Mouse (Mus musculus): ENCODE measurements around the gene Tspan9. TPM values are rescaled to one million over a fixed set of nuclear protein-coding genes. Genes with fewer than 3 reads are reported as not detected.

The Tspan9 gene
- total RNA-seq, 2 experiments from 2014 or later, result 105 to 126 TPM

DNA sequence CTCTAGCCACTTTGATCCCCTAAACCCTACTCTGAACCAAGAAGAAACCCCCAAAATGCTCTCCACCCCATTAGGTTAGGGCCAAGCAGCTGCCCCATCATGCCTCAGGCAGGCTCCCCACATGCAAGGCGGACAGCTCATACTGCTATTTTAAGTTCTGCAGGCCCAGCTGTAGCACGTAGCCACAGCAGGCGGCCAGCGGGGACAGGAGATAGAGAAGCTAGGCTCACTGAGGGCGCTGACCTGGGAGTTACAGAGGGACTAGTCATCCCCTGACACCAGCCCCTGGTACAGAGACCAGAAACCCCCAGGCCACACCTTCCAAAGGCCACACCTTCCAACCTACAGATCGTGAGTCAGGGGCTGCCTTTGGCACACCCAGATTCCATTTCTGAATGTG is 96.6 kb downstream of the Tspan9 start:
- DNase-seq, result peak; percentile 55 to 63
- intact Hi-C loops (cut with DNase I), result no loop called here

DNA sequence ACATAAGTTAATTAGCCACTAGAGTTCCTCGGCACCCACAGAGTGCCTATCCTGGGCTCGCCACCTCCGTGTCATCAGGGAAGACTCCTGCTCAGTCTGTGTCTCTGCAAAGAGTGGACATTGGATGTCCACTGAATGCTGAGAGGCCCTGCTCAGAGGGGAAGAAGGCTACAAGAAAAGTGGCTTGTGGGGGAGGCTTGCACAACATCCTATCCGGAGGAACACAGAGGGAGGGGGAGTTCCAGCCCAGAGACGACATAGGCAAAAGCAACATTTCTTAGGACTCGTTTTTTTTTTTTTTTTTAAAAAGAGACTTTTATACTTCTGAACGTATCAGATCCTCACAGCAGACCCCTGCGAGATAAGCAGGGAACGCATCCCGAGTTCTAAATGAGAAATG is 98.7 kb downstream of the Tspan9 start:
- DNase-seq, result no peak
- intact Hi-C loops (cut with DNase I), result loop anchor here (5.0 kb wide), 1 partner anchor 33 kb away; no protein-coding TSS in a partner anchor

DNA sequence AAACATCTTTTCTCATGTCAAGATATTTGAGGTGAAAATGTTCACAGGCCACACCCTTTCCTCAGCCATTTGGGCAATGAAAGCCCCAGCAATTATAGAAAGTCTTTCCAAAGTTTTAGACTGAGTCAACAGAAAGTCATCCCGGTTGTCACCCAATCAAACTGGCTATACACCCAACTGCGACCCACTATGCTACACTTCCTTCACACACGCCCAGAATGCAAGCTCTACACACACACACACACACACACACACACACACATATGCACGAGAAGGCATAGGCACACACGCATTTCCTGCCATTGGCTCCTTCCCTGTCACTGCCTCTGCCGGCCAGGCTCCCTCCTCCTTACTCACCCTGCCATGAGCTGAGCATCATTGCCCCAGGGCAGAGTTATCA is 99.9 kb downstream of the Tspan9 start:
- no peak for DNase-seq
- intact Hi-C loops (cut with DNase I), result loop anchor here (5.0 kb wide), 1 partner anchor 34 kb away; no protein-coding TSS in a partner anchor

DNA sequence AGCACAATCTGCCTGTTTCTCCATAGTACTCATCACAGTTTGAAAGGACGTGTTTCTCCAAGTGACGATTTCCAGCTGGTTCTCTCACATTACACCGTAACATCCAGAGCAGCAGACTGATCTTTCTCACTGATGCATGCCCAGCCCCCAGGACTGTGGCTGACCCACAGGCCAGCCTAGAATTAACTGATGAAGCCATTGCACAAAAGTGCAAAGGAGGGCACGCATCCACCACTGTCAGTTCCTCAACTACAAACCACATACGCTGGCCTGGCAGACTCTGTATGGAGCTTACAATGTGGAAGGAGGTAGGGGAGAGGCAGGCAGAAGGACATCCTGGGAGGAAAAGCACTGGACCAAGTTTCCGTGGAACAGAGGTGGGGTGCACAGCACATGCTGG is 101.6 kb downstream of the Tspan9 start:
- intact Hi-C loops (cut with DNase I), result loop anchor here (5.0 kb wide), 1 partner anchor 35 kb away; no protein-coding TSS in a partner anchor
- no peak for DNase-seq

DNA sequence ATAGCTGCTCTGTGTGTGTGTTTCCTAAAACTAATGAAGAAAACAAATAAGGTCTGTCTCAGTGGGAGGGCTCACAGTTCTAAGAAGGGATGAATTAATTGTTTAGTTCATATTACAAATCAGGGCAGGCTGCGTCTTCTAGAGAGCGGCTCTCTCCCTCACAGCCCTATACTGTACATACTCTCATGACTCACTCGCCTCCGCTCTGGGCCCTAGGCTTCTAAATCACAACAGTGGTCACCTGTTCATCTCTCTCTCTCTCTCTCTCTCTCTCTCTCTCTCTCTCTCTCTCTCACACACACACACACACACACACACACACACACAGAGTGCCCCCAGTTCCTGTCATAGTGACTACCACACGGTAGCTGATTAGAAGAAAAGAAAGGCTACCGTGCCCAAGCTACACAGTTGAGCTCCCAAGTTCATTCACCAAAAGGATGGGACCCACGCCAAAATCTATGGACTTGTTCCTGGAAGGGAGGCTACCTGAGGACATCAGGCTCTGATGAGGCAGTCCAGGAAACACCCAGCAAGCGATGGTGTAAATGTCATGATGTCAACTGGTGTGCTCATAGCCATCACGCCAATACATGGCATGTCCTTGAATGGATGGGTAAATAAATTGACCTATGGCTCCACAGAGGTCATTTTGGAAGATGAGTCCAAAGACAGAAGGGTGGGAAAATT is 104.2 kb downstream of the Tspan9 start:
- intact Hi-C loops (cut with DNase I), result no loop called here

DNA sequence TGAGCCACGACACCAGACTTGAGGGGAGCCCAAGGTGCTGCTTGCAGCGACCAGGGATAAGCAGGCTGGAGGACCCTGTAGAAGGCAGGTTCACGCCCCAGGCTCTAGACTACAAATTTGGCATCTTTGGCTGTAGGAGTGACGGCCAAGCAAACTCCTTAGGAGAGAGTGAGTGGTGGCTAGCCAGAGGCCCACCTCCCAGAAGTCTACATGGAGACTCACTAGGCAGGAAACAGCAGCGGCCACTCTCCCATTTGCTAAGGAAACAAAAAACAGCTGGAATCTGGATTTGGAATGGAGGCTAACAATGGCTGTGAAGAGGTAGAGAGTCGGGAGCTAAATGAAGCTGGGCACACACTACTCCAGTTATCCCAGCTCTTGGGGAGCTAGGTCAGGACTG is 104.8 kb downstream of the Tspan9 start:
- intact Hi-C loops (cut with DNase I), result no loop called here
- DNase-seq, result no peak

More for the DNA sequence above, 104.2 kb downstream of the Tspan9 start:
- no peak for DNase-seq

DNA sequence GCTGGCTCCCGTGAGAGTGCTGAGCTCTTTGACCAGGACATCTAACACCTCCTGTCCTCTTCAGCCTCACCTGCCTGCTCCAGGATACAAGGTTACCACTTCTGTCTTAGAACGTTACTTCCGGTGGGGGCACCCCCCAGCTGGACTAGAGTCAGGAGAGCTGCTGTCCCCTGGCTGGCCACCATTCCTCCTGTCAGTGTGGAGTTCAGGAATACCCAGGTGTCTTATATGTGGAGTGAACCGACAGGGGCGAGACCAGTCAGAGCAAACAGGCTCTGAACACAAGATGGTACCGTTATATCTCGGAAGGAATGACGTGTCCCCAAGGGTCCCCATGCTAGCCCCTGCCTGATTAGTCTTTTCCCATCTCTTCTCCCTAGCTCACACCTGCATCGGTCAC is 106.8 kb downstream of the Tspan9 start:
- intact Hi-C loops (cut with DNase I), result no loop called here
- DNase-seq, result no peak

DNA sequence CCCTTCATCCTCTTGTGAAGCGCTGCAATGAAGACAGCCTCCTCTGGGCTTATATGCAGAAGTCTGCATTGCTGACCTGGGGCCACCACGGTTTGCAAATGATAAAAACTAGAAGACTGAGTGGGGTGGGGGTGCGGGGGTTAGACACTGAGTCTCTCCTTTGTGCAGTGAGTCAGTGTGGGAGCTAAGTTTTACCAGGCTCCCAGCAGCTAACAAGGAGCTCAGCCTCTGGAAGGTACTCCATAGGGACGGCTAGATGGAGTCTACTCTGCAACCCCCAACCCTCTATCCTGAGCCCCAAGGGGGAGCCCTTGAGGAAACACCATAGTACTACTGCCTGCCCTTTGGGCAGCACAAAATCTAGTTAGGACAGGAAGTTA is 107.5 kb downstream of the Tspan9 start:
- intact Hi-C loops (cut with DNase I), result no loop called here
- no peak for DNase-seq

DNA sequence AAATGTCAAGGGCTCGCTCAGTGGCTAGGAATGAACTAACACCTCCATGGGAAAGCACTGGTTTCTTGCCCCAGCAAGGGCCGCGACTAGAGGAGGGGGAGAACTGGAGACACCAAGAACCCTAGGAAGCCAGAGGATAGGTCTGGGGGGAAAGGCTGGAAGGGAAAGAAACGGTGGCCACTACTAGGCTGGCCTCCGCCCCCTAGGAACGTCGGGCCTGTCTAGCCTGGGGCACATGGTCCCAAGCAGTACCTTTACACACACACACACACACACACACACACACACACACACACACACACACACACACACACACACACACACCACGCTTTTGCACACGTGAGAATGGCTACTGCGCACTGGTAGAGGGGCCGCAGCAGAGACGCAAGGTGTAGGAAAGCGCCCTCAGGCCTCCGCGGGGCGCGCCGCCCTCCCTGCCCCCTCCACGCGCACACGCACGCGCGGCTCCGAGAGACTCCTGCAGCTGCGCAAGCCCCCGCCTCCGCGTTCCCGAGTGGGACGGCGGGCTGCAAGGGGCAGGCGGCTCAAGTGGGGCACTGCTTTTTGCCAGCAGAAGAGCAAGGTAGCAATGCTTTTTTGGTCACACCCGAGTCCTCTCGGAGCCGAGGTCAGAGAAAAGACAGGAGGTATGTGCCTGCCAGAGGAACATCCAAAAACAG is 108.0 kb downstream of the Tspan9 start:
- DNase-seq, result peak; percentile 46 to 60
- intact Hi-C loops (cut with DNase I), result no loop called here

DNA sequence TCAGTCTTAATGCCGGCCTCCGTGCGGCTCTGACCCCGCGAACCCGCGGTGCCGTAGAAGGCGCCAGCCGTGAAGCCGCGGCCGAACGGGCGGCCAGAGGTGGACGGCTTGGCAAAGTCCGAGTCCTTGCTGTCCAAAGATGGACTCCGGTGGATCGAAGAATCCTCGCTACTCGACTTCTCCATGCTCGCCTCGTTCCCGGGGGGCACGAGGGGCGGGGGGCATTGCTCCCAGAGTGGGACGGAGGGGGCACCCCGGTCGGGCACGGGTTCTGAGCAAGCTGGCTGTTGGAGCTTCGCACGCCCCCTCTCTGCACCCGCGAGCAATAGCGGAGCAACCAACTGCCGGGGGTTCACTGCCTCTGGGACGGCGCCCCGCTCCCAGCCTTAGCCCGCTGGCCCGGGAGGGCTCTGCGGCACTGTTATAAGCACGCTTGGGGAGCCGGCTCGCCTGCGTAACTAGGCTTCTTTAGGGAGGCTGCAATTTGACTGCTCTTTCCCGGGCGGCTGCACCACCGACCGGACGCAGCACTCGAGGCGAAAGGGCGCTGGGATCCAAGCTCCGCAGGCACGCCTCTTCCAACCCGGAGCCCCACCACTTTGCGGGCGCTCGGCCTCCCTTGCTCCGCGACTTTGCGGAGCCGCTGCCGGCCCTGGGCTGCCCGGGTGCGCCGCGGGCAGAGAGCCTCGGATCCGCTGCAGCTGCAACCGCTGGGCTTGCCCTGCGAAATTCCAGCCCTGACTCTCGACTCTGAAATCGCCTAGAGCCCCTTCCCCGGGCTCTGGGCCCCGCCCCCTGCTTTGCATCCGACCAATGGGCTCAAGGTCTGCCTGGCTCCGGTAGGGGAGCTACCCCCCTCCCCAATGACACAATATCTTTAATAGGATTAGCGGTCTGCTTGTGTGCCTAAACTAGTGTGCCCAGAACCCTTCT is 108.8 kb downstream of the Tspan9 start:
- intact Hi-C loops (cut with DNase I), result no loop called here
- peak; percentile 65 to 73 for DNase-seq

DNA sequence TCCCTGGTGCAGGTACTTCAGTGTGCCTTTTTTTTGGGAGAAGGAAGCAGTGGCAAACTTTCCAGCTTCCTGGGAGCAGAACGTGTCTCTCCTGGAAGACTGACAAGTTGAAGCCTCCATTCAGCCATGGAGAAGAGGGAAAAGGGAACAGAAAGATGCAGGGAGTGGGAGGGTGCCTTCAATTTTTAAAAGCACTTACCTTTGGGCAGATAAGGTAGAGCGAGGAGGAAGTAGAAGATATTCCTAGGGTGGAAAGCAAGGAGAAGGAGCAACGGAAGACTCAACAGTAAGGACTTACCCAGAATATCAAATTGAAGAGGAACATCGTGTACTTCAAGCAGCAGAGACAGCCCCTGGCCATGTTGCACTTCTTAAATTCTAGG is 109.5 kb downstream of the Tspan9 start:
- DNase-seq, result no peak
- intact Hi-C loops (cut with DNase I), result loop anchor here (2.0 kb wide), 1 partner anchor 63 kb away; no protein-coding TSS in a partner anchor

DNA sequence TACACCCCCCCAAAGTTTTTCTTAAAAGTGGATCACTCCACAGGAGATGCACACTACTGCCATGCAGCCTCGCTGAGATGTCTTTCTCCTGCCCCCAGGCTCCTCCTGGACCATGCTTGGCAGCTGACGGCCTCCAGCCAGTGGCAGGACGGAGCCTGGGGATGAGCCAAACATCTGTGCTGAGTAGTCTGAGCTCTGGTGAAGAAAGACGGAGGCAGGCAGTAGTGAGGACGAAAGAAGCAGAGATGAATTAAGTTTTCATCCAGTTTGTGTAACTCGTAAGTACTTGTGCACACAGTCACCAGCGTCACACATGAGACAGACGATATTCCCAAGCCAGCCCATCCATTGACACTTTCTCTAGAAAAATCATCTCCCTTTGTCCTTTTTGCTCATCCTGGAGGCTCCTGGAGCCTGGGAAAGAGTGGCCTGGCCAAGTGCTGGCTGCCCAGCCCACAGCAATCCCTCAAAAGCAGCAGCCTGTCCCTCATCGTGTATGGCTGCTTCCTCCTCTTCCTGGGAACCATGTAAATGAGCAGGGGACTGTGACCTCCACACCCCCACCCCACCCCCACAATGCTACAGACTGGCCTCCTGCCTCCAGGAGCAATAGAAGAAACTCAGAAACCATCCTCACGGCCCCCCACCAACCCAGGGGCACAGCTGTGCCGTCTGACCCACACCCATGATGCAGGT is 110.1 kb downstream of the Tspan9 start:
- intact Hi-C loops (cut with DNase I), result loop anchor here (2.0 kb wide), 1 partner anchor 63 kb away; no protein-coding TSS in a partner anchor
- peak; percentile 57 to 63 for DNase-seq

DNA sequence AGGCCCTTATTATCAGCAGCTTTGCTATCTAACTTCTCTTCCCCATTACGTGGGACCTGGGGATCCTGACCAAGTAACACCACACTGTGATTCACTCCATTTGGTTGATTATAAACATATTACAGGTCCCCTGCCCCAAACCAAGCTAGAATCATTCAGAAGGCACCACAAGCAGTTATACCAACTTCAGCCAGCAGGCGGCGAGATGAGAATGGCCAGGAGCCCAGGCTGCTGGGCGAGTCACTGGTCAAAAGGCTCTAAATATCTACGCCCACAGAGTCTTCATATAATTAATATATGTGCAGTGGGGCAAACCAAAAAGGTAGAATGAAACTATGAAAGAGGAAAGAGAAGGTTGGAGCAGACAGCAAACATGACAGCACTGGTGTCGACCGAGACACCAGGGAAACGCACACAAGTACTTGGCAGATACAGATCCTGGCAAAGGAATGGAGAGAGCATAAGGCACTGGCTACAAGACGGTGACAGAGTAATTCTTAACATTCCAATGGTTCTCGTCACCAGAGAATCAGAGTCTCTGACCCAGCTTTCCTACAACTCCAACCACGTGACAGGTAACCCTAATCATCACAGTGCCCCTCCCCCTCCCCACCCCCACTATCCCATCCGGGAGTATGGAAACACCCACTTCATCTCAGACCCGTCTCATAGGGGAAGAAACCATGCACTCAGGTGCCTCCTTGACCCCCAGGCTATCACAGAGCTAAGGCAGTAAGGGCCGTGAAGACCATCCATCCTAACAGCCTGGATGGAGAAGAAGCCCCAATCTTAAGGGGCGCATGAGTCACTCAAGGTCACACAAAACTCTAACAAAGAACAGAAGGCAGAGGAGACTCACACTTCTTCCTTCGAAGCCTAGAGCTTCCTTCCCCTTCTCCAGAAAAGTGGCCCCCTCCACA is 110.9 kb downstream of the Tspan9 start:
- peak; percentile 87 to 94 for DNase-seq
- intact Hi-C loops (cut with DNase I), result loop anchor here (1.0 to 2.0 kb wide), 3 partner anchors 55 to 62 kb away; no protein-coding TSS in a partner anchor

DNA sequence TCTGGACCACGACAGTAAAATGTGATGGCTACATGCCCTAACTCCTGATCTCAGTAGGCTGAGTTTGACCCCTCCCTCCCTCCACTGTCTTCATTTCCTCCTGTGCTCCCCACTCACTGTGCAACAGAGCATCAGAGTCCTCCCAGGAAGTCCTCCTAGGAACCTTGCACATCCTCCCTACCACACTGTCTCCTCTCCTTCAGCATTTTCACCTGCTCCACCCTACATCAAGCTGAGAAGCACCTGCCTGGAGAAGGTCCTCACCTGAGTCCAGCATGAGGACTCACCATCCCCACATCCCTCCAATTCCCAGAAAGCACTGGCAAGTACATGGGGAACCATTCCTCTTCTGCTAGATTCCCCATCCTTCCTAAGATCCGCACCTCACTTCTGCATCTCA is 111.8 kb downstream of the Tspan9 start:
- DNase-seq, result no peak
- intact Hi-C loops (cut with DNase I), result loop anchor here (2.0 kb wide), 1 partner anchor 113 kb away; no protein-coding TSS in a partner anchor

DNA sequence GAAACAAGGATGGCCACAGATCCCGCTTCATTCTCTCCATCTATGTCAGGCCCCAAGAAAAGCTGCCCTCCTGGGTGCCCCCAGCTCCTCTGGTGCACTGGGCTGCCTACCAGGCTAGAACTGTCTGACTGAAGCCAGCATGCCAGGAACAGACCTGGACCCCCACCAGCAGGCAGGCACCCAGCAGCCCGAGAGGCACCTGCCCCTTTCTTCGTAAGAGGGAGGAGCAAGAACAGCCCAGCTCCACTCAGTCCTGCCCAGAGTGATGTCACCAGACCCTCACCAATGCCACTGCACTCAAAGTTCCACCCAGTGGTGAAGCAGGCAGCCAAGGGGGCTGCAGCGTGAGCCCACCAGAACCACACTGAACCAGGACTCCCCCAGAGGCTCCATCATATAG is 112.3 kb downstream of the Tspan9 start:
- peak; percentile 48 to 59 for DNase-seq
- intact Hi-C loops (cut with DNase I), result loop anchor here (2.0 kb wide), 1 partner anchor 114 kb away; no protein-coding TSS in a partner anchor

DNA sequence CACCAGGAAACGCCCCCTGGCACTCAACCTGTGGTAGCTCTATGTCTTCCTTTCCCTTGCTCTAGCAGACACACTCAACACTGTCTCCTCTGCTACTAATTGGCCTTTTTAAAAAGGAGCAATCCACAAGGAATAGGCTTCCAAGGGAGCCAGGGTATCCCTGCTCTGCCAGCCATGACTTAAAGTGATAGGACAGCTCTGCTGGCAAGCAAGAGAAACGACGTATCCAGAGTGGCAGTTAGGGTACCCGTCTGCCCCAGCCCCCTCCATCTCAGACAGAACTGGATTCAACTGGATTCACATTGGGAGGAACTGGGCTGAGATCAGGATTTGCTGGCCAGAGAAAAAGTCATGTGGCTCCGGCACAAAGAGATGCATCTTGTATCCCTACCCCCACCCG is 112.9 kb downstream of the Tspan9 start:
- DNase-seq, result no peak
- intact Hi-C loops (cut with DNase I), result loop anchor here (2.0 kb wide), 1 partner anchor 114 kb away; no protein-coding TSS in a partner anchor

DNA sequence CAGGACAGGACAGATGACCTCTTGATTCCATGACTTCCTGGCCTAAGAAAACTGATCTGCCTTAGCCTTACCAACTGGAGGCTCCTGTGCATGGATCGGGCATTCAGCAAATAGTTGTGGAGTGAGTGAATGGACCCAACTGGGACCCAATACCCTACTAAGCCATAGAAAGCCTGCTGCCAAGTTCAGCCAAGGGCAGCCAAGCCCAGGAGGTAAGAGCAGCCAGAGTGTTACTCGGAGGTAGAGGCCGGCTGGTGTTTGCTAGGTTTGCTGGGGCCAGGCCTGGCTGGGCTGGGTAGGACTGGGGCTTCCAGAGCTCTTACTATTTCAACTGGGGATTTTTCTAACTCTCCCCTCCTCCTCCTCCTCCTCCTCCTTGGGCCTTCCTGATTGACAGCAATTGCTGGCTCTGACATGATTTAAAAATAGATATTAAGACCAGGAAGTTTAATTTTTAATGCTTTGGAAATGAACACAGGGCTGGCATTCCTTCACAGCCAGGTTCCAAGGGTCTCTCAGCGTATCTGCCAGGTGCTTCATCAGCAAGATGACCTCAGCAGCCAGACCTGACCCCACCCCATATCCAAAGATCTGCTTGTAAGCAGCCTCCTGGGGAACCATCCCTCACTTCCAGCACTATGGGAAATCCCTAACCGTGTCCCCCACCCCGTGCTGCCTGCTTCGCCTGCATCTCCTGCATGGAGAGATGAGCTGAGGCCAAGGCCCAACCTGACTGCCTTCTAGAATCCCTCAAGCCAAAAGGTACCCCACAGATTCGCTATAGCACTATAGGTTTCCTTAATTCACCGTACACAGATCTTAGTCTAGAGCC is 113.7 kb downstream of the Tspan9 start:
- no peak for DNase-seq
- intact Hi-C loops (cut with DNase I), result loop anchor here (2.0 kb wide), 2 partner anchors 27 to 115 kb away; no protein-coding TSS in a partner anchor
